Mouse (Mus musculus): Measurements from ENCODE around the gene Abcb8. TPM values are rescaled to one million over a fixed set of nuclear protein-coding genes. Genes with fewer than 3 reads are reported as not detected.

The Abcb8 gene
- total and polyA plus RNA-seq, 2 experiments = 21.5 to 71.0 TPM

GRCm38 (mm10) chr5:24445428-24446080, 52.1 kb downstream of the Abcb8 start:
- 49% methylated on average over 20 of the region's 20 CpGs for WGBS
- Histone ChIP-seq H3K27me3 (ENCODE audit: control insufficient read depth, insufficient read depth, low read length) (no peaks in the 10 kb centered on the region), H3K4me1 (ENCODE audit: control insufficient read depth, insufficient read depth, low read length) (peaks cover 17% of the 10 kb centered on the region), H3K4me3 (ENCODE audit: insufficient read depth, low read depth, low read length) (peak overlapping the region; percentile 78), H3K36me3 (ENCODE audit: control insufficient read depth, insufficient read depth, low read length) (no peaks in the 10 kb centered on the region; the same call in 1 of the 2 replicates), H3K27ac (replicated peaks; ENCODE audit: insufficient read depth, low read depth, low read length) (peak overlapping the region; percentile 82), H3K9ac (ENCODE audit: low read depth, low read length) (peak overlapping the region; percentile 70), H3K79me2 (ENCODE audit: control insufficient read depth, insufficient read depth, low read length) (peaks cover 7% of the 10 kb centered on the region; the same call in 1 of the 2 replicates)
- DNase-seq (ENCODE audit: extremely low read depth, low read depth, low spot score) = no peak
- TF ChIP-seq CTCF (IDR thresholded peaks at IDR 0.05; ENCODE audit: low read depth, low read length) (no peak), POLR2A (IDR thresholded peaks at IDR 0.05; ENCODE audit: extremely low read depth, insufficient read depth, low read length) (no peak)

GRCm38 (mm10) chr5:24446630-24447029, 53.2 kb downstream of the Abcb8 start:
- H3K27me3 ChIP-seq (ENCODE audit: control insufficient read depth, insufficient read depth, low read length) = no peaks in the 10 kb centered on the region
- H3K9ac ChIP-seq (ENCODE audit: low read depth, low read length) = no peak overlapping the region
- H3K36me3 ChIP-seq (ENCODE audit: control insufficient read depth, insufficient read depth, low read length) = no peaks in the 10 kb centered on the region
- WGBS = 98% methylated on average over 7 of the region's 7 CpGs
- no peak for DNase-seq (ENCODE audit: extremely low read depth, low read depth, low spot score)
- no peak overlapping the region for H3K27ac ChIP-seq (replicated peaks; ENCODE audit: insufficient read depth, low read depth, low read length)
- peaks cover 19% of the 10 kb centered on the region for H3K4me1 ChIP-seq (ENCODE audit: control insufficient read depth, insufficient read depth, low read length)
- peaks cover 7% of the 10 kb centered on the region; the same call in 1 of the 2 replicates for H3K79me2 ChIP-seq (ENCODE audit: control insufficient read depth, insufficient read depth, low read length)
- TF ChIP-seq POLR2A (IDR thresholded peaks at IDR 0.05; ENCODE audit: extremely low read depth, insufficient read depth, low read length) (no peak), CTCF (IDR thresholded peaks at IDR 0.05; ENCODE audit: low read depth, low read length) (no peak)
- H3K4me3 ChIP-seq (ENCODE audit: insufficient read depth, low read depth, low read length) = no peak overlapping the region

- peak; percentile 88 for DNase-seq (ENCODE audit: extremely low read depth, low read depth, low spot score)
- WGBS = 4% methylated on average over 34 of the region's 34 CpGs
Observed at GRCm38 (mm10) chr5:24447624-24448298, 54.3 kb downstream of the Abcb8 start, which contains the start of gene Tmub1. Gene Tmub1, minus strand, starts transcription at chr5:24447854.

GRCm38 (mm10) chr5:24451264-24452029, 58.0 kb downstream of the Abcb8 start:
- peak; percentile 78 for DNase-seq (ENCODE audit: extremely low read depth, low read depth, low spot score)
- 7% methylated on average over 58 of the region's 66 CpGs for WGBS
- Histone ChIP-seq H3K4me3 (ENCODE audit: insufficient read depth, low read depth, low read length) (peak overlapping the region; percentile 73), H3K27me3 (ENCODE audit: control insufficient read depth, insufficient read depth, low read length) (no peaks in the 10 kb centered on the region), H3K36me3 (ENCODE audit: control insufficient read depth, insufficient read depth, low read length) (no peaks in the 10 kb centered on the region), H3K79me2 (ENCODE audit: control insufficient read depth, insufficient read depth, low read length) (peaks cover 29% of the 10 kb centered on the region), H3K4me1 (ENCODE audit: control insufficient read depth, insufficient read depth, low read length) (peaks cover 17% of the 10 kb centered on the region), H3K27ac (replicated peaks; ENCODE audit: insufficient read depth, low read depth, low read length) (peak overlapping the region; percentile 72), H3K9ac (ENCODE audit: low read depth, low read length) (peak overlapping the region; percentile 86)
- no peak for TF ChIP-seq CTCF (IDR thresholded peaks at IDR 0.05; ENCODE audit: low read depth, low read length)
- TF ChIP-seq POLR2A (IDR thresholded peaks at IDR 0.05; ENCODE audit: extremely low read depth, insufficient read depth, low read length) = peak; percentile 67; the same call in 1 of the 2 replicates

More at GRCm38 (mm10) chr5:24447624-24448298, 54.3 kb downstream of the Abcb8 start, which contains the start of gene Tmub1:
- no peaks in the 10 kb centered on the region for H3K36me3 ChIP-seq (ENCODE audit: control insufficient read depth, insufficient read depth, low read length)
- no peak for TF ChIP-seq POLR2A (IDR thresholded peaks at IDR 0.05; ENCODE audit: extremely low read depth, insufficient read depth, low read length)
- no peak for TF ChIP-seq CTCF (IDR thresholded peaks at IDR 0.05; ENCODE audit: low read depth, low read length)
- H3K79me2 ChIP-seq (ENCODE audit: control insufficient read depth, insufficient read depth, low read length) = peaks cover 12% of the 10 kb centered on the region
- H3K4me1 ChIP-seq (ENCODE audit: control insufficient read depth, insufficient read depth, low read length) = peaks cover 20% of the 10 kb centered on the region
- H3K27me3 ChIP-seq (ENCODE audit: control insufficient read depth, insufficient read depth, low read length) = no peaks in the 10 kb centered on the region
- H3K9ac ChIP-seq (ENCODE audit: low read depth, low read length) = peak within 1 kb of the TSS; percentile 54
- peak within 1 kb of the TSS; percentile 66 for H3K27ac ChIP-seq (replicated peaks; ENCODE audit: insufficient read depth, low read depth, low read length)
- H3K4me3 ChIP-seq (ENCODE audit: insufficient read depth, low read depth, low read length) = peak within 1 kb of the TSS; percentile 51

- H3K36me3 ChIP-seq (ENCODE audit: control insufficient read depth, insufficient read depth, low read length) = no peaks in the 10 kb centered on the region
- H3K27me3 ChIP-seq (ENCODE audit: control insufficient read depth, insufficient read depth, low read length) = no peaks in the 10 kb centered on the region
- peaks cover 31% of the 10 kb centered on the region for H3K79me2 ChIP-seq (ENCODE audit: control insufficient read depth, insufficient read depth, low read length)
- peak within 1 kb of the TSS; percentile 73 for H3K4me3 ChIP-seq (ENCODE audit: insufficient read depth, low read depth, low read length)
- under 1% methylated on average over 78 of the region's 85 CpGs for WGBS
- TF ChIP-seq CTCF (IDR thresholded peaks at IDR 0.05; ENCODE audit: low read depth, low read length) (no peak), POLR2A (IDR thresholded peaks at IDR 0.05; ENCODE audit: extremely low read depth, insufficient read depth, low read length) (no peak)
- H3K27ac ChIP-seq (replicated peaks; ENCODE audit: insufficient read depth, low read depth, low read length) = peak within 1 kb of the TSS; percentile 72
- DNase-seq (ENCODE audit: extremely low read depth, low read depth, low spot score) = no peak
- H3K9ac ChIP-seq (ENCODE audit: low read depth, low read length) = peak within 1 kb of the TSS; percentile 86
- H3K4me1 ChIP-seq (ENCODE audit: control insufficient read depth, insufficient read depth, low read length) = peaks cover 12% of the 10 kb centered on the region
Observed at GRCm38 (mm10) chr5:24452030-24452690, 58.7 kb downstream of the Abcb8 start, which contains the start of gene Agap3. Gene Agap3, plus strand, starts transcription at chr5:24452177.

Data from liver, adult 2 months (tissue).